Comparison of ENCODE assay signal across 17 mouse cellular contexts in the genomic region with DNA sequence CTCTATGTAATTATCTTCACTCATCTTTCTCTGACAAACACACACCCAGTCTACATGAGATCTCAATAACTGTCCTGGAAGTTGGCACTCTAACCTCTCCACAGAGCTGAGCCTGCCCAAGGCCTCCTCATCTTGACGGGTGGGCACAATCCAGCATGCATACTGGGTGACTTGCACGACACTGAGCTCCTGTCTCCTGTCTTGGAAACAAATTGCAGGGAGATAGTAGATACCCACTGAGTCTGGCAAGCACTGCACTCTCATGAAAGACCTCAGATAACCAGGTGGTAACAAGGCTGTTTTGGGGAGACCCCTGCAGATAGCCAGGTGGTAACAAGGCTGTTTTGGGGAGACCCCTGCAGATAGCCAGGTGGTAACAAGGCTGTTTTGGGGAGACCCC. TPM values are rescaled to one million over a fixed set of nuclear protein-coding genes. Genes with fewer than 3 reads are reported as not detected.
"Had no signal": no experiment of that assay in that cellular context is flagged by ENCODE, and none has a peak within 500 bp of the region (broad histone marks: within the 10 kb centered on the region; RNA-seq: fewer than 3 reads in every experiment).

No protein-coding gene starts in this region.

- H3K27me3 ChIP-seq: limb, embryonic 15.5 days; liver, embryonic 13.5 days; lung, embryonic 15.5 days; megakaryocyte, embryonic 14.5 days; midbrain, embryonic 15.5 days; neural tube, embryonic 13.5 days; stomach, embryonic 15.5 days had no signal

- H3K4me1 ChIP-seq: limb, embryonic 15.5 days; lung, embryonic 15.5 days; midbrain, embryonic 15.5 days; neural tube, embryonic 13.5 days; stomach, embryonic 15.5 days had no signal

- H3K4me3 ChIP-seq: limb, embryonic 15.5 days; liver, embryonic 13.5 days; lung, embryonic 15.5 days; midbrain, embryonic 15.5 days; neural tube, embryonic 13.5 days; stomach, embryonic 15.5 days had no signal

- DNase-seq: kidney, postnatal 25 days; layer of hippocampus, adult 9-11 months; layer of hippocampus, postnatal 36 days; liver, embryonic 13.5 days; liver, postnatal 0 days; lung, postnatal 14 days; right cerebral cortex, postnatal 14 days; thymus, adult 2 months; thymus, postnatal 25 days had no signal

- H3K27ac ChIP-seq: limb, embryonic 15.5 days; liver, embryonic 13.5 days; lung, embryonic 15.5 days; macrophage; midbrain, embryonic 15.5 days; neural tube, embryonic 13.5 days; stomach, embryonic 15.5 days had no signal

RNA-seq across cellular contexts. Expression of a gene that starts 15.2 kb away (rescaled TPM):
- total RNA-seq: monocyte, adult 5-6 weeks had no signal
- polyA plus RNA-seq: macrophage had no signal
